Mouse (Mus musculus): ENCODE results near the gene Nol7. TPM values are rescaled to one million over a fixed set of nuclear protein-coding genes. Genes with fewer than 3 reads are reported as not detected.

The Nol7 gene
- polyA plus RNA-seq, 1 experiment from 2014 or later: 160 TPM

- Histone ChIP-seq H3K36me3 (replicated peaks) (no peaks in the 10 kb centered on the region), H3K27ac (no peak overlapping the region), H3K4me3 (no peak overlapping the region), H3K9ac (no peak overlapping the region), H3K9me3 (no peaks in the 10 kb centered on the region), H3K4me1 (peaks cover 6% of the 10 kb centered on the region; the same call in 1 of the 2 replicates), H3K4me2 (no peak overlapping the region), H3K27me3 (replicated peaks) (no peaks in the 10 kb centered on the region)
- 87% methylated on average over 1 of the region's 1 CpGs for WGBS
- ATAC-seq (replicated peaks): no peak
Measured at GRCm38 (mm10) chr13:43442551-43442950, 44.4 kb downstream of the Nol7 start.

GRCm38 (mm10) chr13:43443706-43444105 lies 45.5 kb downstream of the Nol7 start:
- no peaks in the 10 kb centered on the region for H3K27me3 ChIP-seq (replicated peaks)
- H3K9me3 ChIP-seq: no peaks in the 10 kb centered on the region
- WGBS: 99% methylated on average over 4 of the region's 4 CpGs
- H3K4me2 ChIP-seq: no peak overlapping the region
- no peak overlapping the region for H3K27ac ChIP-seq
- H3K4me1 ChIP-seq: peaks cover 6% of the 10 kb centered on the region; the same call in 1 of the 2 replicates
- H3K9ac ChIP-seq: no peak overlapping the region
- no peaks in the 10 kb centered on the region for H3K36me3 ChIP-seq (replicated peaks)
- no peak for ATAC-seq (replicated peaks)
- no peak overlapping the region for H3K4me3 ChIP-seq

GRCm38 (mm10) chr13:43444717-43445116 lies 46.5 kb downstream of the Nol7 start:
- Histone ChIP-seq H3K36me3 (replicated peaks) (no peaks in the 10 kb centered on the region), H3K4me2 (no peak overlapping the region), H3K9me3 (no peaks in the 10 kb centered on the region), H3K27me3 (replicated peaks) (no peaks in the 10 kb centered on the region), H3K4me1 (peaks cover 6% of the 10 kb centered on the region; the same call in 1 of the 2 replicates), H3K27ac (no peak overlapping the region), H3K4me3 (no peak overlapping the region), H3K9ac (no peak overlapping the region)
- ATAC-seq (replicated peaks): no peak
- WGBS: 92% methylated on average over 3 of the region's 3 CpGs

- no peak for ATAC-seq (replicated peaks)
- Histone ChIP-seq H3K27me3 (replicated peaks) (no peaks in the 10 kb centered on the region), H3K4me1 (peaks cover 6% of the 10 kb centered on the region; the same call in 1 of the 2 replicates), H3K9ac (no peak overlapping the region), H3K27ac (no peak overlapping the region), H3K4me2 (no peak overlapping the region), H3K9me3 (no peaks in the 10 kb centered on the region), H3K4me3 (no peak overlapping the region), H3K36me3 (replicated peaks) (no peaks in the 10 kb centered on the region)
- 92% methylated on average over 4 of the region's 4 CpGs for WGBS
Measured at GRCm38 (mm10) chr13:43445754-43446153, 47.6 kb downstream of the Nol7 start.

- 70% methylated on average over 3 of the region's 3 CpGs for WGBS
- Histone ChIP-seq H3K36me3 (replicated peaks) (no peaks in the 10 kb centered on the region), H3K9me3 (no peaks in the 10 kb centered on the region), H3K9ac (no peak overlapping the region), H3K27me3 (replicated peaks) (no peaks in the 10 kb centered on the region), H3K4me3 (no peak overlapping the region), H3K4me2 (no peak overlapping the region), H3K27ac (no peak overlapping the region), H3K4me1 (peaks cover 4% of the 10 kb centered on the region; the same call in 1 of the 2 replicates)
- ATAC-seq (replicated peaks): no peak
Measured at GRCm38 (mm10) chr13:43447721-43448120, 49.5 kb downstream of the Nol7 start.

GRCm38 (mm10) chr13:43450686-43451085 lies 52.5 kb downstream of the Nol7 start:
- Histone ChIP-seq H3K9ac (no peak overlapping the region), H3K36me3 (replicated peaks) (no peaks in the 10 kb centered on the region), H3K9me3 (no peaks in the 10 kb centered on the region), H3K4me2 (no peak overlapping the region), H3K27me3 (replicated peaks) (no peaks in the 10 kb centered on the region), H3K4me1 (peaks cover 11% of the 10 kb centered on the region), H3K4me3 (no peak overlapping the region), H3K27ac (no peak overlapping the region)
- 84% methylated on average over 3 of the region's 3 CpGs for WGBS
- no peak for ATAC-seq (replicated peaks)

- no peak overlapping the region for H3K27ac ChIP-seq
- no peak overlapping the region for H3K4me2 ChIP-seq
- no peak overlapping the region for H3K9ac ChIP-seq
- ATAC-seq (replicated peaks): no peak
- no peaks in the 10 kb centered on the region for H3K9me3 ChIP-seq
- H3K4me1 ChIP-seq: peaks cover 11% of the 10 kb centered on the region
- H3K4me3 ChIP-seq: no peak overlapping the region
- H3K27me3 ChIP-seq (replicated peaks): no peaks in the 10 kb centered on the region
- 92% methylated on average over 2 of the region's 2 CpGs for WGBS
- H3K36me3 ChIP-seq (replicated peaks): no peaks in the 10 kb centered on the region
Measured at GRCm38 (mm10) chr13:43452177-43452576, 54.0 kb downstream of the Nol7 start.

GRCm38 (mm10) chr13:43452843-43453605 lies 54.8 kb downstream of the Nol7 start:
- peak overlapping the region; percentile 8; the same call in 1 of the 2 replicates for H3K27ac ChIP-seq
- H3K9ac ChIP-seq: no peak overlapping the region
- ATAC-seq (replicated peaks): no peak

GRCm38 (mm10) chr13:43454431-43454830 lies 56.2 kb downstream of the Nol7 start:
- Histone ChIP-seq H3K27ac (no peak overlapping the region), H3K9ac (no peak overlapping the region), H3K9me3 (no peaks in the 10 kb centered on the region), H3K36me3 (replicated peaks) (no peaks in the 10 kb centered on the region), H3K4me3 (no peak overlapping the region), H3K4me1 (peaks cover 8% of the 10 kb centered on the region), H3K4me2 (no peak overlapping the region), H3K27me3 (replicated peaks) (no peaks in the 10 kb centered on the region)
- ATAC-seq (replicated peaks): no peak
- WGBS: 91% methylated on average over 7 of the region's 7 CpGs

More at GRCm38 (mm10) chr13:43452843-43453605, 54.8 kb downstream of the Nol7 start:
- H3K36me3 ChIP-seq (replicated peaks): no peaks in the 10 kb centered on the region
- H3K4me3 ChIP-seq: no peak overlapping the region
- H3K4me2 ChIP-seq: no peak overlapping the region
- H3K9me3 ChIP-seq: no peaks in the 10 kb centered on the region
- WGBS: 24% methylated on average over 7 of the region's 7 CpGs
- H3K4me1 ChIP-seq: peaks cover 8% of the 10 kb centered on the region
- no peaks in the 10 kb centered on the region for H3K27me3 ChIP-seq (replicated peaks)

Other genes starting within 250 kb of the Nol7 start
- gene Tbc1d7, start 226.9 kb upstream of the Nol7 start, polyA plus RNA-seq (2015; fragmentation: Nextera tagmentation; extraction: Ambion mirVana): 84.9 and 93.0 TPM in 2 replicates
- 2.4 and 2.9 TPM in 2 replicates for gene Gfod1, start 94.2 kb upstream of the Nol7 start, polyA plus RNA-seq (2015; fragmentation: Nextera tagmentation; extraction: Ambion mirVana)
- gene Sirt5, start 32.9 kb upstream of the Nol7 start, polyA plus RNA-seq (2015; fragmentation: Nextera tagmentation; extraction: Ambion mirVana): 38.9 and 39.9 TPM in 2 replicates
- gene Ranbp9, start 82.9 kb downstream of the Nol7 start, polyA plus RNA-seq (2015; fragmentation: Nextera tagmentation; extraction: Ambion mirVana): 11.5 and 13.3 TPM in 2 replicates
- gene Mcur1, start 161.8 kb downstream of the Nol7 start, polyA plus RNA-seq (2015; fragmentation: Nextera tagmentation; extraction: Ambion mirVana): 6.4 and 7.2 TPM in 2 replicates
- 29.4 and 32.8 TPM in 2 replicates for gene Rnf182, start 217.3 kb downstream of the Nol7 start, polyA plus RNA-seq (2015; fragmentation: Nextera tagmentation; extraction: Ambion mirVana)